Mouse (Mus musculus) kidney, adult 2 months (tissue): ENCODE measurements at regions not wholly inside any gene's neighbourhood (a gene's known extent, or its start where the extent isn't known, plus 50 kb on each side); places are given as distances from the start of the nearest gene placed in this dataset.

ENCODE experiments used
- CTCF ChIP-seq: fragments of 200-500 bp; conservative IDR thresholded peaks from 2 replicates; pipeline ENCODE4 v1.5.1; 2011; ENCODE audit warnings: low read depth, mild to moderate bottlenecking, control low read depth, low read length, moderate library complexity, mixed read lengths; ENCODE audit not compliant: insufficient read depth, insufficient read length
- POLR2A ChIP-seq: fragments of 200-500 bp; IDR thresholded peaks from one replicate; pipeline ENCODE4 v1.6.1; 2011; ENCODE audit warnings: low read depth, low read length, control low read depth

GRCm38 (mm10) chrX:77009336-77009735 is 406.6 kb upstream of the Cldn34d start:
- TF ChIP-seq CTCF (no peak), POLR2A (no peak)
